Mouse (Mus musculus): Measurements from ENCODE around the gene Cap2.

Gene Cap2

GRCm38 (mm10) chr13:46501800-46502389 lies at the start of gene Cap2:
Cap2 (plus strand) TSS chr13:46501848.
- peak; percentile 77 for DNase-seq

DNA sequence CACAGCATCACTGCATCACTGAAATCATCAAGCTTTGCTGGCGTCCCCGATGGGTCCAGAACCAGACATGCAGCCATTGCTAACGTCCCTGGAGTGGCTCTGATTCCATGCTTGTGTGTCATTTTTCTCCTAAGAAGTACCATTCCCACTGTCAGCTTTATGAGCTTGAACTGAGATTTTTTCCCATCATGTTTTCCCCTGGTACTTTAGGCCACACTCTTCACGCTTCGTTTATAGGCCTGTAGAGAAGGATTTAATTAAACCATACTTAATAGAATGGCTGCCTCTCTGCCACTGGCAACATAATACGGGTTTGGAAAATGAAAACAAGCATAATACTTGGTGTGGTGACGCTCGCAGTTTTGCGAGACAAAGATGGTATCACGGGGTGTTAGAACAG lies 42.1 kb upstream of the Cap2 start:
- no peak for DNase-seq

GRCm38 (mm10) chr13:46462280-46462679 lies 39.4 kb upstream of the Cap2 start:
- no peak for DNase-seq

DNA sequence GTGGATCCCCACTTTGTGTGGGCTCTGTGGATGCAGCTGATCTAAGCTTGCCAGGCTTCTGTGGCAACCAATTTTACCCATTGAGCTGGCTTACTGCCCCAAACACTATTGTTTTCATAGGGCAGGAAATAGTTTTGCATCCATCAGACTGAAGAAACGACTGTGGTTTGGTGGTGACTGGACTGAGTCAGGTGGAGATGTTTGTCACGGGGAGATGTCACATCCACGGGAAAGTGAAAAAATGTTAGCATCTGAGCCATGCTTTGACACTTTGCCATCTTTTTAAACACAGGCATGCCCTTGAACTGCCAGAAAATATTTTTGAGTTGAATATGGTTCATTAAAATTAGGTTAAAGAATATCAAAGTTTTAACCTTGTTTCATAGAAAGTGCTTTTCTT lies 37.9 kb upstream of the Cap2 start:
- no peak for DNase-seq

DNA sequence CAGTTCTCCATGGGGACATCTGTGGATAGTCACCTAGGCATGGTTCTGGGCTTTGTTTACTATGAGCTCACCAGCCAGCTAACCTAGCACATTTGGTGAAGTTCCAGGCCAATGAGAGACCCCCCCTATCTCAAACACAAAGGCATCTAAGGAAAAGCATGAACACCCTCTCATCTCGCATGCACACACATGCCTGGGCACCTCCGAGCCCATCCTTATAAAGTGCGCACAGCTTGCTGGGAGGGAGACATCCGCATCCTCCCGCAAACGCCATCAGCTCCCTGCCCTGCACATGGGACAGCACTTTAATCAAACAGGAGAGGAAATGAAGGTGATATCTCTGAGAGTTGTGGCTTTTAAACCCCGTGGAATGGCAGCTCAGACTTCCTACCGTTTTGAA lies 33.4 kb upstream of the Cap2 start:
- no peak for DNase-seq

GRCm38 (mm10) chr13:46469536-46469935 lies 32.1 kb upstream of the Cap2 start:
- no peak for DNase-seq

DNA sequence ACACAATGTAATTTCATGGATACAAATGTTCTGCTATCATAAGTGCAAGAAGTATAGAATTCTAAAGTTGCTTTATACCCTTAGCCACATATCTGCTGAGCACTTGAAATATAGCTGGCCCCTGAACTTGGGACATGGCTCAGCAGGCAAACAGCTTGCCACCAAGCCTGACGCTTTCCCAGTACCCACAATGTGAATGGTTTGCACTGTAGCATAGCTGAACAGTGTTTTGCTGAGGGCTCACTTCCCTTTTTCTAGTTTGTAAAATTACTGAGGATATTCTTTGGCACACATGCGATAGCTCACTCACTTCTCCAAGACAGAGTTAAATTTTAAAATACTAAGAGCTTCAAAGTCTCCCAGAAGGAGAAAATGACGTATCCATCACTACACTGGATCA lies 20.4 kb upstream of the Cap2 start:
- no peak for DNase-seq

DNA sequence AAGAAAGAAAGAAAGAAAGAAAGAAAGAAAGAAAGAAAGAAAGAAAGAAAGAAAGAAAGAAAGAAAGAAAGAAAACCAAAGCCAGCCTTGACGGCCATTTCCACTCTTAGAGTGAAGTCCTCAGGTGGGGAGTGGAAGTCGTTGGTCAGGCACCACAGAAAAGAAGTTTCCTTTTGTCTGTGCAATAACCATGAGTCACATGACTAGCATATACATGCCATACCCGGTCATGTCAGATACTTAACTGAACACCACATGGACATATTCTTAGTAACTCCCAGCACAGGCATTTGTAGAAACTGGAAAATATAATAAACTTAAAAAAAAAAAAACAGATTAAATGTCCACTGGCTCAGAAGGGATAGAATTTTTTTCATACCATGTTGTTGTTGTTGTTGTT lies 16.0 kb upstream of the Cap2 start:
- DNase-seq: no peak

GRCm38 (mm10) chr13:46488166-46488565 lies 13.5 kb upstream of the Cap2 start:
- no peak for DNase-seq

GRCm38 (mm10) chr13:46490644-46491043 lies 11.0 kb upstream of the Cap2 start:
- no peak for DNase-seq

DNA sequence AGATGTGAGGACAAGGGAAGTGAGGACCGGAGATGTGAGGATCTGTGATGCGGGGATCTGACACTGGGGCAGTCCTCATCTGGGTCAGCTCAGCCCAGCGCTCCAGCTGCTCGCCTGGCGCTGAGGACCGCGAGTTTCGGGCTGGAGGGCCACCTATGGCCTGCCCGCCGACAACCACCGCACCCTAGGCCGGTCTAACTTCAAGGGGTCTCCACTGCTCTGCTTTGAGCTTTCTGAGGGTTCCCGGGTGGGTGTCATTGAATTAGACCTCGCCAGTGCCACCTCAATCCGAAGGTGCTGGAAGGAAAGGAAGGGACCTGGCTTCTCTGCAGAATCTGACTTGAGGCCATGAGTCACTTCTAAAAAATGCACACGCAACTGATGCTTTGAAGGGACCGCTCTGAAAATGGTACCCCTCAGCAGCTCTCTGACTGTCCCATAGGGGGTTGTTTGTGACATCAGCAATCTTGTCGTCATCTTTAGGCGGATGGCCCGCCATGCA lies 793 bp downstream of the Cap2 start:
- no peak for DNase-seq

- no peak for DNase-seq
Observed at GRCm38 (mm10) chr13:46507944-46508343, 6.3 kb downstream of the Cap2 start.

DNA sequence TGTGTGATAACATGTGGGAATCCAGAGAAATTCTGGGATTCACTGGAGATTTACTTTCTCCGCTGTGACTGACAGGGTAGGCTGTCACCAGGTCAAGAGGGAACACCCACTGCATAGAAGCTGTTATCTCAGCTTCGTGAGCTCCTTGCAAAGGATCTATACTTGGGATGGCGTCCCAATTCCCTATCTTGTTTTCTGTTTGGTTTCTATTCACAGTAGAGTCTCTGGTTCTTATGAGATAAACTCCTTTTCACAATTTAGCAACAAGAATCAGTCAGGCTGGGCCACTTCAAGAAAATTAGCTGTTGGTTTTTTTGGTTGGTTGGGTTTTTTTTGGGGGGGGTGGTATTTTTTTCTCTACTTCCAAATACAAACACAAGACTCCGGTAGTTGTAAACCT lies 7.2 kb downstream of the Cap2 start:
- no peak for DNase-seq

GRCm38 (mm10) chr13:46510460-46510859 lies 8.8 kb downstream of the Cap2 start:
- DNase-seq: no peak

DNA sequence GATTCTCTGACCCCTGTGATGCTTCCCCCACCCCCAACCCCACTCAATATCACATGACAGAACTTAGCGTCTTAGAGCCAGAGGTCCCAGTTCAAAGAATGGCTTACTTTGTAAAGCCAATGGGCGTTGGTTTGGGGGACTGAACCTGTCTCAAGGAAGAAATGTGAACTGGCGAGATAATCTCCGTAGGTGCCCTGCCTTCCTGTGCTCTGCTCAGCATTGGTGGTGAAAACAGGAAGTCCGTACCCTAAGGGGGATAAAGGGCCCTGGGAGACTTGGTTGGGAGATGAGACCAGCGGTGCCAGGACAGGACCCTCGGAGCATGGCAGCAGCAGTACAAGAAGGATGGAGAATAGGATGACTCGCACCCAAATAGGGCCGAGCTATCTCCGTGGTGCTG lies 12.8 kb downstream of the Cap2 start:
- DNase-seq: no peak

DNA sequence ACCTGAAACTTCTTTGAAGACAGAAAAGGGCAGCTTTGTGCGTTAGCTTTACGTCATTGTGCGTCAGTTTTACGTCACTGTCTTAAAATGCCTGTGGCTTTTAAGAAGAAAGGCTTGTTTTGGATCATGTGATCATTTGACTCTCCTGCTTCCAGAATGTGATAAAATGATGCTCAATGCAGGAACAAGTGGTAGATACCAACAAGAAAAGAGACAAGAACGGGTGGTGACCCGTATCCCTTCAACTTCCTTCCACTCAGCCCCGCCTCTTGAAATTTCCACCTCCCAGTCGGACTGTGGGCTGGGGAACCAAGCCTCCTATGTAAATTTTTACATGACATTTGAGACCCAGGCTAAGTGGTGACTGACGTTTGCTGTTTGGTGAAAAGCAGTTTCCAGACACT lies 13.5 kb downstream of the Cap2 start:
- DNase-seq: peak; percentile 29

DNA sequence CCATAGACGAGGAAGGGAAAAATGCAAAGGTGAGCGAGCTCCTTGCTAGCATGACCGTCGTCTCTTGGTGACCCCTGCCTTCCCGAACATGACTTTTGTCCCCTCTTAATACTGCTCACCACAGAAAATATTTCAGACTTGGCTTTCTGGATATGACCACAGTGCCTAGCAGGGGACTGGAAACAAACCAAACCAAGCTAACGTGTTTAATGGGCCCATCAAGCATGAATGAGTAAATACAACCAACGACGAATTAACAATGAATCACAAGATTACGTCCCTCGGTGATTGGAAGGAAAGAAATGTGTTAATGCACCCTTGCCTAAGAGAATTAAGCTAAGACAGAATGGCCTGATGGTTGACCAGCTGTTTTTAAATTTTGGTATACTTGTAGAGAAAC lies 13.9 kb downstream of the Cap2 start:
- no peak for DNase-seq

DNA sequence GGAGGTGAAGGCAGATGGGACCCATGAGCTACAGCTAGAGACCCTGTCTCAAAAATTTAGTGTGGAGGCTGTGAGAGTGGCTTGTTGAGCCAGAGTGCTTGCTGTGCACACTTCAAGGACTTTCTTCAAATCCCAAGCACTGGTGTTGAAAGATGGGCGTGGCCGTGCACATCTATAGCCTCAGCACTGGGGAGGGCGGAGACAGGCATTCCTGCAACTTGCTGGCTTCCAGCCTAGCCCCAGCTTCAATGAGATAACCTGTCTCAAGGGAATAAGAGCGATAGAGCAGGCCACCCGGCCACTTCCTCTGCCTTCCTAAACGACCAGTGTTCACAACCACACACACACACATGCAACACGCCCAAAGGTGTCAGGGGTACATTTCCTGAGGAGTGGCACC lies 14.5 kb downstream of the Cap2 start:
- DNase-seq: peak; percentile 70

GRCm38 (mm10) chr13:46517211-46517685 lies 15.6 kb downstream of the Cap2 start:
- peak; percentile 40 for DNase-seq

DNA sequence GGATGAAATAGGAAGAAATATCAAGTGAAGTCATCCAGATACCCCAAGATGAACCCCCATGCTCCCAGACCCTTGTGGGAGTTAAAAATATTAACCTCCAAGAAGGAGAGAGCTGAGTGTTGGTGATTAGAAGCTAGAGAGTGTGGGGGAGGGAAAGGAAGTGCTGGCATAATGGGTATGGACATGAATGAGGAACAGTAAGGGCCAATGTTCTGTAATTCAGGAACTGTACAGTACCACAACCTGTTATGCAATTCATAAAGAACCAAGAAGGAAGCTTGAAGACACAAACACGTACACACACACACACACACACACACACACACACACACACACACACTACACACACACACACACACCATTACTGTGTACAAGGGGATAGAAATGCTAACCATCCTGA lies 19.8 kb downstream of the Cap2 start:
- no peak for DNase-seq

- no peak for DNase-seq
Observed at GRCm38 (mm10) chr13:46522798-46523197, 21.1 kb downstream of the Cap2 start.

- DNase-seq: no peak
Observed at GRCm38 (mm10) chr13:46523235-46523634, 21.6 kb downstream of the Cap2 start.

DNA sequence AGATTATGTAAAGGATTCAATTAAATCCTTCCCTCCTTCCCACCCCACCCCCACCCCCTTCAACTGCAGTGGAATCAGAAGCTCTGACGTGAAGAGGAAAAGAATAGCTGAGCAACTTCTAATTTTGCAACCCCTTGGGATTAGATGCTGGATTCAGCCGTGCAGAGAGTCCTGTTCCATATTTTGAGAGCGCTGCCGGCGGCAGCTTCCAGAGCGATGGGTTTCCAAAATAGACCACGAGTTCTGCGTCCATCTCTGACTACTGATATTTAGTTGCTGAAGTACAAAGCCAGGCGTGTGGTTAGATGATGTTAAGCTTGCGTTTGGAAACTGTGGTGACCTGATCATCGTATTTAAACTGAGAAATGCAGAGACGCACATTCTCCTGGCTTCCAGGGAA lies 22.1 kb downstream of the Cap2 start:
- DNase-seq: no peak

DNA sequence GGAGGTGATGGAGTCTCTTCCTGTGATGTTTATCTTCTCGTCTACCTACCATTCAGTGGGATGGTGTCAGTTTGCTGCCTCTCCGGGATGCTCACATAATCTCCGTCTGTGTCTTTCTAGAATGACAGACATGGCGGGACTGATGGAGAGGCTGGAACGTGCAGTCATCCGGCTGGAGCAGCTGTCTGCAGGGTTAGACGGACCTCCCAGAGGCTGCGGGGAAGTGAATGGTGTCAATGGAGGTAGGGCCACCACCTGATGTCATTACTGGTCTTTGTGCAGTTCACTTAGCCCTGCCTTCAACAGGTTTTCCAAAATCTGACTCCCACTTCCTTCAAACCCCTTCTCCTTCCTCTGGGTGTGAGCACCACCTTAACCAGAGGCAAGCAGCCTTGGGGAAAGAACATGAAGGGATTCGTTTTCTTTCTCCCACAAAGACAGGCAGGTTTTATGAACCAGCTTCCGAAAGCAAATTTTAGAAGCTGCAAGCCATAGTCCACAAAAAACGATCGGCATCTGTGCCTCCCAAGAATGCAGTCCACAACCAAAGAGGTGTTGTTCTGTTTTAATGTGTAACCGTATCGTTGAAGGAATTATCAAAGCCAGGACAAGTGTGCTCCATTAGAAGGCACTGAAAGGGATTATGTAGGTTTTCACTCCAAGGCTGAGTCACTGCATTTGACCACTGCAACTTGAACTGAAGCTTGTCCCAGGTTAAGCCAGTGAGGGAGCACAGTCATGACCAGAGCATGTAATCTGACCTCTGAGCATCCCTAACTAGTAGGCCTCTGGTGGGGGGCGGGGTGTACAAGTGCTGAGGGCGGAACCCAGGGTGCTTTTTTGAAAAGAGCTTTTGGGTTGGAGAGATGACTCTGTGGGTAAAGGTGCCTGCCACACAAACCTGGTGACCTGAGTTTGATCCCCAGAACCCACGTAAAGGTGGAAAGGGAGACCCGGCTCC lies 23.9 kb downstream of the Cap2 start:
- no peak for DNase-seq
